Mouse (Mus musculus) limb, embryonic 14.5 days (tissue): ENCODE results near the gene Amn1. TPM values are rescaled to one million over a fixed set of nuclear protein-coding genes. Genes with fewer than 3 reads are reported as not detected.
"Not testable (repeated sequence)": the region's sequence is repeated elsewhere in the genome, so short reads cannot be mapped to it uniquely, and the experiment has no call there.

Experiments used
- ATAC-seq: fragments of 200-750 bp; cut with Nextera tagmentation; 2 replicates; pipeline ENCODE4 v1.8.0; 2017; ENCODE audit warnings: low read depth, moderate number of reproducible peaks, moderate TSS enrichment; ENCODE audit not compliant: low FRiP score
- DNase-seq: peaks from one replicate; pipeline ENCODE4 v3.0.0-alpha.2; 2015; ENCODE audit warnings: low spot score
- H3K27ac ChIP-seq: fragments of 300-500 bp; sonication (generic); replicated peaks from 2 replicates; pipeline ENCODE4 v1.5.1; 2014; ENCODE audit warnings: low read depth, mild to moderate bottlenecking, low read length, moderate library complexity, mixed read lengths
- H3K27me3 ChIP-seq: fragments of 300-500 bp; sonication (generic); 2 replicates; pipeline ENCODE4 v1.6.1; 2014; ENCODE audit warnings: low read length, mixed read lengths; ENCODE audit not compliant: control insufficient read depth, insufficient read depth
- H3K36me3 ChIP-seq: fragments of 300-500 bp; sonication (generic); 2 replicates; pipeline ENCODE4 v1.6.1; 2014; ENCODE audit warnings: mild to moderate bottlenecking, low read length, moderate library complexity, mixed read lengths; ENCODE audit not compliant: control insufficient read depth, insufficient read depth
- H3K4me1 ChIP-seq: fragments of 300-500 bp; sonication (generic); 2 replicates; pipeline ENCODE4 v1.6.1; 2014; ENCODE audit warnings: antibody characterized with exemption, low read length, mixed read lengths; ENCODE audit not compliant: control insufficient read depth, insufficient read depth
- H3K4me2 ChIP-seq: fragments of 300-500 bp; sonication (generic); replicated peaks from 2 replicates; pipeline ENCODE4 v1.6.1; 2014; ENCODE audit warnings: low read depth, mild to moderate bottlenecking, low read length, moderate library complexity; ENCODE audit not compliant: severe bottlenecking
- H3K4me3 ChIP-seq: fragments of 300-500 bp; sonication (generic); replicated peaks from 2 replicates; pipeline ENCODE4 v1.5.1; 2014; ENCODE audit warnings: low read length
- H3K9ac ChIP-seq: fragments of 300-500 bp; sonication (generic); 2 replicates; pipeline ENCODE4 v1.6.1; 2014; ENCODE audit warnings: mild to moderate bottlenecking, low read depth, low read length, moderate library complexity; ENCODE audit not compliant: severe bottlenecking
- H3K9me3 ChIP-seq: fragments of 300-500 bp; sonication (generic); 2 replicates; pipeline ENCODE4 v1.6.1; 2016; ENCODE audit warnings: low read length; ENCODE audit not compliant: control insufficient read depth
- POLR2A ChIP-seq: fragments of 200-500 bp; IDR thresholded peaks from 2 replicates; pipeline ENCODE4 v1.8.0; 2012; ENCODE audit warnings: inconsistent platforms, mild to moderate bottlenecking, moderate library complexity, borderline replicate concordance; ENCODE audit not compliant: insufficient read depth, insufficient read length; ENCODE audit errors: extremely low read depth
- WGBS: fragments of 180-500 bp; shearing (Covaris S2); extraction: QIAGEN DNeasy Blood & Tissue Kit; methylation state at CpG from one replicate; pipeline ENCODE4 v1.1.7; 2014; 5-methylcytosine and 5-hydroxymethylcytosine counted together
- polyA plus RNA-seq, 2 experiments: library from polyadenylated mRNA; depleted of rRNA in 1 of 2; stranded (reverse) in 1 of 2; unstranded in 1 of 2; fragments of >200 nt; fragmentation: Nextera tagmentation in 1 of 2; extraction: Ambion mirVana in 1 of 2; gene quantifications; 2 replicates each; pipeline versions ENCODE4 v1.2.1 to v1.2.3; 2012 to 2014

Gene Amn1
- polyA plus RNA-seq, 2 experiments = 22.2 to 31.1 TPM

GRCm38 (mm10) chr6:149173831-149174625 is 14.5 kb downstream of the Amn1 start:
- DNase-seq = no peak
- H3K9ac ChIP-seq = no peak overlapping the region
- H3K4me2 ChIP-seq = no peak overlapping the region
- H3K9me3 ChIP-seq = peaks cover 8% of the 10 kb centered on the region; the same call in 1 of the 2 replicates
- H3K27ac ChIP-seq = no peak overlapping the region
- 67% methylated on average over 4 of the region's 4 CpGs for WGBS
- no peaks in the 10 kb centered on the region for H3K4me1 ChIP-seq
- no peak for ATAC-seq
- H3K4me3 ChIP-seq = no peak overlapping the region
- TF ChIP-seq POLR2A = no peak
- peaks cover 40% of the 10 kb centered on the region for H3K36me3 ChIP-seq
- H3K27me3 ChIP-seq = no peaks in the 10 kb centered on the region

DNA sequence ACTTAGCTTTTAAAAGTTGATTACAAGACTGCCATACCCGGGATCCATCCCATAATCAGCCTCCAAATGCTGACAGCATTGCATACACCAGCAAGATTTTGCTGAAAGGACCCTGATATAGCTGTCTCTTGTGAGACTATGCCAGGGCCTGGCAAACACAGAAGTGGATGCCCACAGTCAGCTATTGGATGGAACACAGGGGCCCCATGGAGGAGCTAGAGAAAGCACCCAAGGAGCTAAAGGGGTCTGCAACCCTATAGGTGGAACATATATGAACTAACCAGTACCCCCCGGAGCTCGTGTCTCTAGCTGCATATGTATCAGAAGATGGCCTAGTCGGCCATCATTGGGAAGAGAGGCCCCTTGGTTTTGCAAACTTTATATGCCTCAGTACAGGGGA is 18.5 kb downstream of the Amn1 start:
- not testable (repeated sequence) for H3K27me3 ChIP-seq, H3K4me1 ChIP-seq, H3K4me2 ChIP-seq, ATAC-seq, H3K9ac ChIP-seq, H3K27ac ChIP-seq, H3K9me3 ChIP-seq, H3K4me3 ChIP-seq, DNase-seq
- peaks cover 35% of the 10 kb centered on the region for H3K36me3 ChIP-seq
- 91% methylated on average over 4 of the region's 4 CpGs for WGBS

- peaks cover 37% of the 10 kb centered on the region for H3K36me3 ChIP-seq
- ATAC-seq = no peak
- H3K9ac ChIP-seq = no peak overlapping the region
- H3K27me3 ChIP-seq = no peaks in the 10 kb centered on the region
- no peak overlapping the region for H3K27ac ChIP-seq
- no peaks in the 10 kb centered on the region for H3K4me1 ChIP-seq
- no peak for DNase-seq
- H3K4me3 ChIP-seq = no peak overlapping the region
- no peak overlapping the region for H3K4me2 ChIP-seq
- TF ChIP-seq POLR2A = no peak
- WGBS = 94% methylated on average over 2 of the region's 2 CpGs
- no peaks in the 10 kb centered on the region for H3K9me3 ChIP-seq
Measured at GRCm38 (mm10) chr6:149168436-149168835, 20.1 kb downstream of the Amn1 start.

GRCm38 (mm10) chr6:149167672-149168071 is 20.8 kb downstream of the Amn1 start:
- Histone ChIP-seq H3K4me1 (no peaks in the 10 kb centered on the region), H3K9ac (no peak overlapping the region), H3K27ac (no peak overlapping the region), H3K9me3 (no peaks in the 10 kb centered on the region), H3K4me2 (no peak overlapping the region), H3K36me3 (peaks cover 39% of the 10 kb centered on the region), H3K4me3 (no peak overlapping the region), H3K27me3 (no peaks in the 10 kb centered on the region)
- DNase-seq (no peak), ATAC-seq (no peak)
- WGBS = 97% methylated on average over 1 of the region's 1 CpGs
- no peak for TF ChIP-seq POLR2A

DNA sequence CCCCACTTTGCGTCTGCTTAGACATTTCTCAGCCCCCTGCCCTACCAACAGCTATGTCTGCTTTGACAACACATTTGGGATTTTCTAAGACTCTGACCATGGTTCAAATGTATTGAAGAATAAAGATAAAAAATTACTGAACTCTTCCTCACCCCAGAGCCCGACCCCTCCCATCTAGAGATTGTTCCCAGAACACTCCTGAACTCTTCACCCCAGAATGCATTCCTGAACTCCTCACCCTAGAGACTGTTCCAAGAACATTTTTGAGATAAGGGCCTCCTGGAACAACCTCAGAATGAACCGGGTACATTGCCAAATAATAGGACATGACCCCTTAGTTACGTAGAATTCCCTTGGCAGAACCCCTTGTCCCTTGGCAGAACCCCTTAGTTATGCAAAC is 21.5 kb downstream of the Amn1 start:
- H3K36me3 ChIP-seq = peaks cover 40% of the 10 kb centered on the region
- not testable (repeated sequence) for DNase-seq

More for the DNA sequence above, 21.5 kb downstream of the Amn1 start:
- H3K4me2 ChIP-seq, H3K27me3 ChIP-seq, H3K4me3 ChIP-seq, H3K4me1 ChIP-seq, H3K9me3 ChIP-seq, ATAC-seq, H3K27ac ChIP-seq, H3K9ac ChIP-seq: not testable (repeated sequence)
- WGBS = 81% methylated on average over 3 of the region's 4 CpGs
